Mouse (Mus musculus) cortical plate, adult 2 months (tissue): ENCODE data around the gene Dcaf5.

ENCODE experiments used
- CTCF ChIP-seq: fragments of 200-500 bp; IDR thresholded peaks from 2 replicates; pipeline ENCODE4 v1.5.1; 2011; ENCODE audit warnings: mild to moderate bottlenecking, control low read depth, low read length; ENCODE audit not compliant: insufficient read depth; ENCODE audit errors: extremely low read depth
- POLR2A ChIP-seq: fragments of 200-500 bp; IDR thresholded peaks from 2 replicates; pipeline ENCODE4 v1.6.1; 2011; ENCODE audit warnings: mild to moderate bottlenecking, low read length, control low read depth; ENCODE audit not compliant: insufficient read depth; ENCODE audit errors: extremely low read depth

GRCm38 (mm10) chr12:80326047-80326446 is 110.4 kb downstream of the Dcaf5 start:
- TF ChIP-seq CTCF (no peak), POLR2A (no peak)
